Mouse (Mus musculus) megakaryocyte, embryonic 14.5 days (primary cell): ENCODE measurements around the gene Hace1.

ENCODE experiments used
- FLI1 ChIP-seq: IDR thresholded peaks from 2 replicates; pipeline ENCODE4 v1.6.1; 2012; ENCODE audit warnings: low read length, inconsistent platforms, mixed read lengths
- GATA1 ChIP-seq: IDR thresholded peaks from 3 replicates; pipeline ENCODE4 v1.6.1; 2012; ENCODE audit warnings: mixed read lengths, low read length, inconsistent platforms, borderline replicate concordance

DNA sequence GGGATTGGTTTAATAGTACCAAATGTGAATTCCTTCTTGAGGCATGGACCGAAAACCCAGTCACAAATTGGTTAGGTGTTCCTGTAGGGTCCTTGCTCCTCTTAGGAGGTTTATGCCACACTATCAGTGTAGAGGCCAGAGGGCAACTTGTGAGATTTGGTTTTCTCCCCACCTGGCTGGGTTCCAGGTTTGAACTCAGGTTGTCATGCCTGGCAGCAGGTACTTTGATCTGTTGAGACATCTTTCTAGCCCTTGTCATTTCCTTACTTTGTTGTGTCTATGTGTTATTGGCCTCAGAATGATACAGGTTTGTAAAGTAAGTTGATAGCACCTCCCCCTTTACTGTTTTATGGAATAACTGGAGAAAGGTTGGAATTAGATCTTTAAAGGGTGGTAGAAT lies 117.9 kb downstream of the Hace1 start:
- no peak for TF ChIP-seq GATA1
- no peak for TF ChIP-seq FLI1
